Mouse (Mus musculus) cerebellum, adult 2 months (tissue): ENCODE results near the gene Gltp.

ENCODE experiments used
- CTCF ChIP-seq: fragments of 200-500 bp; IDR thresholded peaks from 2 replicates; pipeline ENCODE4 v1.5.1; 2011; ENCODE audit warnings: low read depth, mild to moderate bottlenecking, control low read depth, low read length, moderate library complexity, borderline replicate concordance; ENCODE audit not compliant: insufficient read depth
- POLR2A ChIP-seq: fragments of 200-500 bp; IDR thresholded peaks from 2 replicates; pipeline ENCODE4 v1.6.1; 2011; ENCODE audit warnings: low read length, control low read depth, borderline replicate concordance; ENCODE audit not compliant: insufficient read depth

- TF ChIP-seq CTCF (no peak), POLR2A (no peak)
Observed at GRCm38 (mm10) chr5:114640809-114641208, 50.0 kb downstream of the Gltp start.
